Mouse (Mus musculus): ENCODE measurements around the gene Ostf1. TPM values are rescaled to one million over a fixed set of nuclear protein-coding genes. Genes with fewer than 3 reads are reported as not detected.
A peak's percentile ranks its signal among the peaks of the same experiment; 100 is the strongest.

Ostf1 gene
- polyA plus RNA-seq, 1 experiment from 2014 or later: 85.8 TPM

- peak overlapping the region; percentile 87 to 89 for H3K4me3 ChIP-seq (ENCODE audit: control insufficient read depth in 1 of 2, insufficient read depth in 1 of 2, low read depth in 1 of 2, low read length in 2 of 2)
- peak overlapping the region; percentile 67 for H3K4me2 ChIP-seq (ENCODE audit: low read length)
- WGBS: 66% methylated on average over 13 of the region's 13 CpGs
- ATAC-seq (ENCODE audit: insufficient number of reproducible peaks, insufficient read depth, low FRiP score, low read depth): no peak
- H3K27me3 ChIP-seq (ENCODE audit: control insufficient read depth, insufficient read depth, low read length): no peaks in the 10 kb centered on the region
- H3K9me3 ChIP-seq (ENCODE audit: control insufficient read depth, low read length): no peaks in the 10 kb centered on the region
- no peaks in the 10 kb centered on the region for H3K36me3 ChIP-seq (ENCODE audit: control insufficient read depth, insufficient read depth, low read length)
- H3K9ac ChIP-seq (ENCODE audit: low read length): peak overlapping the region; percentile 65
- H3K27ac ChIP-seq (replicated peaks in 1 of 2; ENCODE audit: control insufficient read depth in 1 of 2, insufficient read depth in 1 of 2, low read depth in 2 of 2, low read length in 2 of 2): no peak overlapping the region
- H3K4me1 ChIP-seq (ENCODE audit: control insufficient read depth in 2 of 2, insufficient read depth in 2 of 2, low read length in 2 of 2): peaks cover 2 to 10% of the 10 kb centered on the region in 2 experiments; a peak in 3 of 4 replicates
These were observed 885 bp upstream of the Ostf1 start for GRCm38 (mm10) chr19:18632231-18633185.

- peak; percentile 56 for ATAC-seq (ENCODE audit: insufficient number of reproducible peaks, insufficient read depth, low FRiP score, low read depth)
- H3K4me1 ChIP-seq (ENCODE audit: control insufficient read depth in 2 of 2, insufficient read depth in 2 of 2, low read length in 2 of 2): peaks cover 2 to 10% of the 10 kb centered on the region in 2 experiments; a peak in 3 of 4 replicates
- under 1% methylated on average over 40 of the region's 40 CpGs for WGBS
- H3K9ac ChIP-seq (ENCODE audit: low read length): peak overlapping the region; percentile 86
- no peaks in the 10 kb centered on the region for H3K36me3 ChIP-seq (ENCODE audit: control insufficient read depth, insufficient read depth, low read length)
- H3K4me2 ChIP-seq (ENCODE audit: low read length): peak overlapping the region; percentile 67
- H3K4me3 ChIP-seq (ENCODE audit: control insufficient read depth in 1 of 2, insufficient read depth in 1 of 2, low read depth in 1 of 2, low read length in 2 of 2): peak overlapping the region; percentile 87 to 89
- H3K9me3 ChIP-seq (ENCODE audit: control insufficient read depth, low read length): no peaks in the 10 kb centered on the region
- no peaks in the 10 kb centered on the region for H3K27me3 ChIP-seq (ENCODE audit: control insufficient read depth, insufficient read depth, low read length)
- peak overlapping the region; percentile 89 for H3K27ac ChIP-seq (replicated peaks in 1 of 2; ENCODE audit: control insufficient read depth in 1 of 2, insufficient read depth in 1 of 2, low read depth in 2 of 2, low read length in 2 of 2)
These were observed 421 bp downstream of the Ostf1 start for GRCm38 (mm10) chr19:18631161-18631643.

- no peaks in the 10 kb centered on the region for H3K27me3 ChIP-seq (ENCODE audit: control insufficient read depth, insufficient read depth, low read length)
- H3K36me3 ChIP-seq (ENCODE audit: control insufficient read depth, insufficient read depth, low read length): no peaks in the 10 kb centered on the region
- peaks cover 2 to 10% of the 10 kb centered on the region in 2 experiments; a peak in 3 of 4 replicates for H3K4me1 ChIP-seq (ENCODE audit: control insufficient read depth in 2 of 2, insufficient read depth in 2 of 2, low read length in 2 of 2)
- peak overlapping the region; percentile 67 for H3K4me2 ChIP-seq (ENCODE audit: low read length)
- WGBS: 8% methylated on average over 17 of the region's 17 CpGs
- peak overlapping the region; percentile 89 for H3K27ac ChIP-seq (replicated peaks in 1 of 2; ENCODE audit: control insufficient read depth in 1 of 2, insufficient read depth in 1 of 2, low read depth in 2 of 2, low read length in 2 of 2)
- peak overlapping the region; percentile 87 to 89 for H3K4me3 ChIP-seq (ENCODE audit: control insufficient read depth in 1 of 2, insufficient read depth in 1 of 2, low read depth in 1 of 2, low read length in 2 of 2)
- H3K9me3 ChIP-seq (ENCODE audit: control insufficient read depth, low read length): no peaks in the 10 kb centered on the region
- peak overlapping the region; percentile 86 for H3K9ac ChIP-seq (ENCODE audit: low read length)
- ATAC-seq (ENCODE audit: insufficient number of reproducible peaks, insufficient read depth, low FRiP score, low read depth): no peak
These were observed 1.2 kb downstream of the Ostf1 start for GRCm38 (mm10) chr19:18630221-18631119.

GRCm38 (mm10) chr19:18629589-18629988 lies 2.0 kb downstream of the Ostf1 start:
- Histone ChIP-seq H3K4me2 (ENCODE audit: low read length) (peak overlapping the region; percentile 67), H3K9me3 (ENCODE audit: control insufficient read depth, low read length) (no peaks in the 10 kb centered on the region), H3K27ac (replicated peaks in 1 of 2; ENCODE audit: control insufficient read depth in 1 of 2, insufficient read depth in 1 of 2, low read depth in 2 of 2, low read length in 2 of 2) (peak overlapping the region in 1 of 2 experiments; percentile 45; a peak in 2 of 4 replicates), H3K9ac (ENCODE audit: low read length) (no peak overlapping the region), H3K36me3 (ENCODE audit: control insufficient read depth, insufficient read depth, low read length) (no peaks in the 10 kb centered on the region), H3K27me3 (ENCODE audit: control insufficient read depth, insufficient read depth, low read length) (no peaks in the 10 kb centered on the region), H3K4me3 (ENCODE audit: control insufficient read depth in 1 of 2, insufficient read depth in 1 of 2, low read depth in 1 of 2, low read length in 2 of 2) (no peak overlapping the region; a peak in 1 of 4 replicates), H3K4me1 (ENCODE audit: control insufficient read depth in 2 of 2, insufficient read depth in 2 of 2, low read length in 2 of 2) (peaks cover 2 to 10% of the 10 kb centered on the region in 2 experiments; a peak in 3 of 4 replicates)
- WGBS: 79% methylated on average over 1 of the region's 1 CpGs
- no peak for ATAC-seq (ENCODE audit: insufficient number of reproducible peaks, insufficient read depth, low FRiP score, low read depth)

GRCm38 (mm10) chr19:18623894-18624293 lies 7.7 kb downstream of the Ostf1 start:
- Histone ChIP-seq H3K9me3 (ENCODE audit: control insufficient read depth, low read length) (no peaks in the 10 kb centered on the region), H3K27ac (replicated peaks in 1 of 2; ENCODE audit: control insufficient read depth in 1 of 2, insufficient read depth in 1 of 2, low read depth in 2 of 2, low read length in 2 of 2) (no peak overlapping the region), H3K4me3 (ENCODE audit: control insufficient read depth in 1 of 2, insufficient read depth in 1 of 2, low read depth in 1 of 2, low read length in 2 of 2) (no peak overlapping the region), H3K4me2 (ENCODE audit: low read length) (no peak overlapping the region), H3K4me1 (ENCODE audit: control insufficient read depth in 2 of 2, insufficient read depth in 2 of 2, low read length in 2 of 2) (no peaks in the 10 kb centered on the region), H3K36me3 (ENCODE audit: control insufficient read depth, insufficient read depth, low read length) (no peaks in the 10 kb centered on the region), H3K9ac (ENCODE audit: low read length) (no peak overlapping the region), H3K27me3 (ENCODE audit: control insufficient read depth, insufficient read depth, low read length) (no peaks in the 10 kb centered on the region)
- WGBS: 73% methylated on average over 2 of the region's 2 CpGs
- ATAC-seq (ENCODE audit: insufficient number of reproducible peaks, insufficient read depth, low FRiP score, low read depth): no peak

- no peak for ATAC-seq (ENCODE audit: insufficient number of reproducible peaks, insufficient read depth, low FRiP score, low read depth)
- Histone ChIP-seq H3K36me3 (ENCODE audit: control insufficient read depth, insufficient read depth, low read length) (no peaks in the 10 kb centered on the region), H3K27me3 (ENCODE audit: control insufficient read depth, insufficient read depth, low read length) (no peaks in the 10 kb centered on the region), H3K4me3 (ENCODE audit: control insufficient read depth in 1 of 2, insufficient read depth in 1 of 2, low read depth in 1 of 2, low read length in 2 of 2) (no peak overlapping the region), H3K4me1 (ENCODE audit: control insufficient read depth in 2 of 2, insufficient read depth in 2 of 2, low read length in 2 of 2) (0 out of 4 replicates have a peak, but pooled peaks cover 0 to 7% of the 10 kb centered on the region in 2 experiments), H3K27ac (replicated peaks in 1 of 2; ENCODE audit: control insufficient read depth in 1 of 2, insufficient read depth in 1 of 2, low read depth in 2 of 2, low read length in 2 of 2) (no peak overlapping the region), H3K4me2 (ENCODE audit: low read length) (no peak overlapping the region), H3K9me3 (ENCODE audit: control insufficient read depth, low read length) (no peaks in the 10 kb centered on the region), H3K9ac (ENCODE audit: low read length) (no peak overlapping the region)
- WGBS: 81% methylated on average over 1 of the region's 1 CpGs
These were observed 11.9 kb downstream of the Ostf1 start for GRCm38 (mm10) chr19:18619691-18620090.

GRCm38 (mm10) chr19:18619060-18619459 lies 12.6 kb downstream of the Ostf1 start:
- ATAC-seq (ENCODE audit: insufficient number of reproducible peaks, insufficient read depth, low FRiP score, low read depth): no peak
- WGBS: 83% methylated on average over 5 of the region's 5 CpGs
- H3K4me3 ChIP-seq (ENCODE audit: control insufficient read depth in 1 of 2, insufficient read depth in 1 of 2, low read depth in 1 of 2, low read length in 2 of 2): no peak overlapping the region
- H3K27ac ChIP-seq (replicated peaks in 1 of 2; ENCODE audit: control insufficient read depth in 1 of 2, insufficient read depth in 1 of 2, low read depth in 2 of 2, low read length in 2 of 2): no peak overlapping the region
- H3K9me3 ChIP-seq (ENCODE audit: control insufficient read depth, low read length): no peaks in the 10 kb centered on the region
- H3K4me1 ChIP-seq (ENCODE audit: control insufficient read depth in 2 of 2, insufficient read depth in 2 of 2, low read length in 2 of 2): 0 out of 4 replicates have a peak, but pooled peaks cover 0 to 7% of the 10 kb centered on the region in 2 experiments
- no peaks in the 10 kb centered on the region for H3K27me3 ChIP-seq (ENCODE audit: control insufficient read depth, insufficient read depth, low read length)
- H3K36me3 ChIP-seq (ENCODE audit: control insufficient read depth, insufficient read depth, low read length): no peaks in the 10 kb centered on the region
- no peak overlapping the region for H3K4me2 ChIP-seq (ENCODE audit: low read length)
- no peak overlapping the region for H3K9ac ChIP-seq (ENCODE audit: low read length)
